Mouse (Mus musculus): ENCODE data around the gene Prrc2b. TPM values are rescaled to one million over a fixed set of nuclear protein-coding genes. Genes with fewer than 3 reads are reported as not detected.

Prrc2b gene
- total RNA-seq, 4 experiments from 2014 or later = 248 to 277 (median 262) TPM

GRCm38 (mm10) chr2:32182676-32183296, 31.9 kb downstream of the Prrc2b start:
- peak in 1 of 2 experiments; percentile 83 for DNase-seq (ENCODE audit: low spot score in 2 of 2)

DNA sequence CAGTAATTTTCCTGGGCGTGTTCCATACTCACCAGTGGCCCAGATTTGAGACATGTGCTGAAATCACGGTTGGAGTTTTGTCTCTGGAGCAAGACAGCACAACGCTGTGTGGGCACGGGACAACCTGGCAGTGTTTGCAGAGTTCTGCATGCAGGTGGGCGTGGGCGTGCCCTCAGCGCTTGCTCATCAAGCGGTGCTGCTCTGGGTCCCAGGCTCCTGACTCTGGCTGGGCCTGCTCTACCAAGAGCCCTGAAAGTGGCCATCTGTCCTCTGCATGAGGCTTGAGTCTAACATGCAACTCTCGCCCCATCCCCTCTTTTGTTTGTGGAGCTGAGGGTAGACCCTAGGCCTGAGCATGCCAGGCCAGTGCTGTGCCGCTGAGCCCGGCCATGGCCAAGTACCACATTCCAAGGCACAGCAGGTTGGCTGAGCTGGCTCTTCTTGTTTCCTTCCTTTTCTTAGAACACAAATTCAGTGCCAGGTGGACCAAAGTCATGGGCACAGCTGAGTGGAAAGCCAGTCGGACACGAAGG, 36.2 kb downstream of the Prrc2b start:
- peak; percentile 61 to 93 for DNase-seq (ENCODE audit: low spot score in 2 of 2)

DNA sequence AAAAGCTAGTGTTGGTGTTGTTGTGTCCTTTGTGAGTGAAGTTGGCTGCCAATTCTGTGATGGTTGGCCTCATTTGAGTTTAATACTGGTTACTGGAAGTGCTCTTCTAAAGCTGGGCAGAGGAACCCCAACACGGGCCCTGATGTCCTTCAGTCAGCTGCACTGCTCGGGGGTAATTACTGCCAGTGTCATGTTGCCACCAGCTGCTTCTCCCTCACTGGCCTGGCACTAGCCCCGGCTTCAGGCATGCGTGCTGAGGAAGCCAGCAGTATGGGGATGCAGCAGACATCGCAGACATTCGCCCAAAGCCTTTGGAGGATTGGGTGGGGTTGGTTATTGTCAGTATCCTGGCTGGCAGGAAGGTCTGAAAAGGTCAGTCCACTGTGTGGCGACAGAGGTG, 36.8 kb downstream of the Prrc2b start:
- no peak for DNase-seq (ENCODE audit: low spot score in 2 of 2)

DNA sequence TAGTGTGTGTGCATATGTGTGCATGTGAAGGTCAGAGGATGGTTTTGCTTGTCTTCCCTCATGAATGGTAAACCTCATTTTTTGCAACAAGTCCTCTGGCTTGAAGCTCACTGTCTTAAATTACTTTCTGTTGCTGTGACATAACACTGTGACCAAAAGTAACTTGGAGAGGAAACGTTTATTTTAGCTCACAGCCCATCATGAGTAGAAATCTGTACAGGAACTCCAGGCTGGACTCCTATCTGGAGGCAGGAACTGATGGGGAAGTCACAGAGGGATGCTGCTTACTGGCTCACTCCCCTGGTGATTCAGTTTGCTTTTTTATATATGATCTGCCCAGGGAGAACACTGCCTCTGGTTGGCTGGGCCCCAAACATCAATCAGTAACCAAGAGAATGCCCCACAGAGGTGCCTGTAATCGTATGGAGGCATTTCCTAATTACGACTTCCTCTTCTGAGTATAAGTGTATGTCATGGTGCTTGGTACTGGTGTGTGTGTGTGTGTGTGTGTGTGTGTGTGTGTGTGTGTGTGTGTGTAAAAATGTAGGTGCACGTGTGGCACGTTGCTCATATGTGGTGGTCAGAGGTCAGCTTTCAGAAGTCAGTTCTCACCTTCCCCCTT, 38.3 kb downstream of the Prrc2b start:
- no peak for DNase-seq (ENCODE audit: low spot score in 2 of 2)

DNA sequence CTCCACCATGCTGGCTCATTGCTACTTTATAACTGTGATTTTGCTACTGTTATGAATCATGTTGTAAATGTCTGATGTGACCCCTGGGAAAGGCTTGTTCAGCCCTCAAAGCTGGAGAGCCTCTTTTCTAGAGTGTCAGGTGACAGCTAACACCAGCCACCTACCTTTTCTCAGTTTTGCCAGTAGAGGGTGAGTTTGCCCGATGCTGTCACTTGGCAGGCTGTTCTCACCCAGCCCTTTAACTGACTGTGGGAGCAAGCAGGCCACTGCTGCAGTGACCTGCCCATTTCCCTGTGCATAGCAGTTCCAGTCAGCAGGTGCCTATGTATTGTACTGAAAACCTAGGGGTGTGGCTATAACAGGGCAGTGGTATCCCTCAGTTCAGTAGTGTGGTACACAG, 39.7 kb downstream of the Prrc2b start:
- DNase-seq (ENCODE audit: low spot score in 2 of 2) = no peak

GRCm38 (mm10) chr2:32191872-32192507, 41.1 kb downstream of the Prrc2b start:
- no peak for DNase-seq (ENCODE audit: low spot score in 2 of 2)

DNA sequence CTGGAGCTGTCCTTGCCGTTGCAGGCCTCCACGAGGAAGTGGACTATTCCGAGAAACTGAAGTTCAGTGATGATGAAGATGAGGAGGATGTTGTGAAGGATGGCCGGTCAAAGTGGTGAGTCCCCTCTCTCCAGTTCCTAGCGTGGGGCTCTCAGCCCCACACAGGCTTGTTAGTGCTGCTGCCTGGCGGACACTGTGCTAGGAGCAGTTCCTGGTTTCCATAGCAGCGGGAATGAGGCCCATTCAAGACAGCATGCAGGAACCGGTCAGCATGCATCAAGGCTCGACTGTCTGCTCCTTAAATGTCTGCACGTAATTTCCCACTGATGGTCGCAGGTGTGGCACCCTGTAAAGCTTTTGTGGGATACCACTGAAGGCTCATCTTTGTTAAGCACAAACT, 48.1 kb downstream of the Prrc2b start:
- no peak for DNase-seq (ENCODE audit: low spot score in 2 of 2)

GRCm38 (mm10) chr2:32200033-32200432, 49.2 kb downstream of the Prrc2b start:
- DNase-seq (ENCODE audit: low spot score in 2 of 2) = no peak

GRCm38 (mm10) chr2:32200712-32201111, 49.8 kb downstream of the Prrc2b start:
- DNase-seq (ENCODE audit: low spot score in 2 of 2) = no peak

DNA sequence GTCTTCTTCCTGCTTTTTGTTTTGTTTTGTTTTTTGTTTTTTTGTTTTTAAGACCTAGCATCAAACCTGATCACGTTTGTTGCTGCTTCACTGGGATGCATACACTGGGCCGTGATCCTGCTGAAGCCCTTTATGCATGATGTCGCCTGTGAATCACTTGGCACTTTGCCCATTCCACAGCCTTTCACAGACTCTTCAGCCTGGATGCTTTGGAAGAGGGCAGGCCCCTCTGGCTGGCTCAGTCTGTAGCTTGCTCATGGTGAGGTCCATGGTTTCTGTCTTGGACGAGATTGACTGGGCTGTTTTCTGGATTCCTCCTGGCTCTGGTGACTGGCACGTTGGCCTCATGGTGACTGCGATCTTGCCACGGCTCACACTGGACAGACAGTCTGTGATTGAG, 50.6 kb downstream of the Prrc2b start:
- no peak for DNase-seq (ENCODE audit: low spot score in 2 of 2)

DNA sequence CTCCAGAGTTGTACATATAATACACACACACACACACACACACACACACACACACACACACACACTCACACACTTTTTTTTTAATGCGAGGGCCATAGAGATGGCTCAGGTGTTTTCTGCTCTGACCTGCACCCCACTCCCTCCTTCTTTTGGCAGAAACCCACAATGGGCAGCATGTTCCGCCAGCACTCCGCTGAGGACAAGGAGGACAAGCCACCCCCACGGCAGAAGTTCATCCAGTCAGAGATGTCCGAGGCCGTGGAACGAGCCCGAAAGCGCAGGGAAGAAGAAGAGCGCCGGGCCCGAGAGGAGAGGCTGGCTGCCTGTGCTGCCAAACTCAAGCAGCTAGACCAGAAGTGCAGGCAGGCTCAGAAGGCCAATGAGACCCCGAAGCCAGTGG, 53.0 kb downstream of the Prrc2b start:
- no peak for DNase-seq (ENCODE audit: low spot score in 2 of 2)

GRCm38 (mm10) chr2:32207682-32208081, 56.8 kb downstream of the Prrc2b start:
- no peak for DNase-seq (ENCODE audit: low spot score in 2 of 2)

GRCm38 (mm10) chr2:32211689-32212088, 60.8 kb downstream of the Prrc2b start:
- no peak for DNase-seq (ENCODE audit: low spot score in 2 of 2)

DNA sequence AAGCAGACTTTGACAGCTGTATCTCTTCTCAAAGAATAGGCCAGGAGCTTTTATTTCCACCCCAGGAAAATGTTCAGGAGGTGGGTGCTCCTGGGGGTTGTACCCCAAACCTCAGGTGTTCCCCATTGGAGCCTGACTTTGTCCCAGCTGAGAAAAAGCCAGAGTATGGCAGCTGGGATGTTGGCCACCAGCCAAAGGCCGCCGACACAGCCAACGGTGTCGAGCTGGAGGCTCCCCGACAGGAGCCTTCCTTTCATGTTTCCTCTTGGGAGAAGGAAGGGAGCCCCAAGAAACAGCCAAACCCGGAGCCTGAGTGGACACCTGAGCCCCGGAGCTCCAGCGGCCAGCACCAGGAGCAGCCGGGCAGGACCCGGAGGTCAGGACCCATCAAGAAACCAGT, 62.1 kb downstream of the Prrc2b start:
- DNase-seq (ENCODE audit: low spot score in 2 of 2) = no peak

DNA sequence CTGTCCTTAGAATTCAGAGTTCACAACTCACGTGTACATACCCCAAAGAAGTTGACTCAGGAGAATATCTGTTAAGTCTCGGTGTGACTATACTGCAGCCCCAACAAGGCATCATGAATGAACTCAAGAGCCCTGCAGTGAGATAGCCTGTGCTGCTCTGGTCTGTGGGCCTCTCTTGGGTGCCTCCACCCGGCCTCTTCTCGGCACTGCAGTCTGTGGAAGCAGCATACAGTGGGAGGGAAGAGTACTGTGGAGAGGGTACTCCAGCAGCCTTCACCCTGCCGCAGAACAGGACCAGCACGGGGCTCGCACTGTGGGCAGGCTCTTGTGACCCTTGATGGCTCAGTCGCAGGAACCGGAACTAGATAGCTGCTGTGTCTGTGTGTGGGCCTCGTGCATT, 64.7 kb downstream of the Prrc2b start:
- no peak for DNase-seq (ENCODE audit: low spot score in 2 of 2)

DNA sequence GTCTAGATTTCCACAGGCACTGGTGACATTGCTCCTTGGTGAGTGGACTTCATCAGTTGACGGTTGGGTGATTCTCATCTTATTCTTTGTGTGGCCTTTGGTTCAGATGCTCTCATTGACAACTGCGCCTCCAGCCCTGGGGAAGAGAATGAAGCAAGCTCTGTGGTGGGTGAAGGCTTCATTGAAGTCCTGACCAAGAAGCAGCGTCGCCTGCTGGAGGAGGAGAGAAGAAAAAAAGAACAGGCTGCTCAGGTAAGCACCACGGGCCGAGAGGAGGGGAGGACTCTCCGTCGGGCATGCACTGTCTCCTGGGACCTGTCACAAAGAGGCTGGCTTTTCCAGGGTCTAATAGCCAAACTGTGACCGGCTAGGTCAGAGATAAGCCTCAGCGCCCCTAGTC, 65.6 kb downstream of the Prrc2b start:
- DNase-seq (ENCODE audit: low spot score in 2 of 2) = no peak

DNA sequence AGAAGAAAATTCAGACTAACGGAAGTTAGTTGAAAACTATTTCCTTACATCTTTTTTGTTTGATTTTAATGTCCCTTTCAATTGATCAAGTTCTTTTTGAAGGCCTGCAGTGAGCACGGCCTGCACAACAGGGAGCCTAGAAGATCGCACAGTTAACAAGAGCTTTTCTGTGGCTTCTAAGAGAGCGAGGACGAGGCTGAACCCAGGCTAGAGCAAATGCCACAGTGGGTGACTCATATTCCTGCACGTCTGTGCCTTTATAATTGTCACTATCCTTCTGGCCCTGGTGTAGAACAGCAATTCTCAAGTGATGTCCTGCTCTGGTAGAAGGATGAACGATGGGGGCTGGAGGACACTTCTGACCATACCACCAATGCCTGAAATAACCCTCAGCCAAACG, 66.8 kb downstream of the Prrc2b start:
- no peak for DNase-seq (ENCODE audit: low spot score in 2 of 2)

DNA sequence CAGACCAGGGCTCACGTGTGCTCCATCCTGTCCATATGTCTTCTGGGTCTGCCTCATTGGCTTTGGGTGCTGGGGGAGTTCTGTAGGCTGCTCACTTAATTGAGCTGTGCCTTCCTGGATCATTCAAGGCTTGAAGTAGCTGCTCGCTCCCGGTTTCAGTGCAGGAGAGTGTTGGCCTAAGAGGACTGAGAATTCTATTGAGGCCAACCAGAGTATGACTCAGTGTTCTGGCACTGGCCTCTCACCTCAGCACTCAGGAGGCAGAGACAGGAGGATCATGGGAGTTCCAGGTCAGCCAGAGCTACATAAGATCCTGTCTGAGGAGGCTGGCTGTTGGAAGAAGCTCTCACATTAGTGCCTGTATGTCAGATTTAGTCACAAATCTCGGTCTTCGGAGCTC, 67.2 kb downstream of the Prrc2b start:
- DNase-seq (ENCODE audit: low spot score in 2 of 2) = no peak

DNA sequence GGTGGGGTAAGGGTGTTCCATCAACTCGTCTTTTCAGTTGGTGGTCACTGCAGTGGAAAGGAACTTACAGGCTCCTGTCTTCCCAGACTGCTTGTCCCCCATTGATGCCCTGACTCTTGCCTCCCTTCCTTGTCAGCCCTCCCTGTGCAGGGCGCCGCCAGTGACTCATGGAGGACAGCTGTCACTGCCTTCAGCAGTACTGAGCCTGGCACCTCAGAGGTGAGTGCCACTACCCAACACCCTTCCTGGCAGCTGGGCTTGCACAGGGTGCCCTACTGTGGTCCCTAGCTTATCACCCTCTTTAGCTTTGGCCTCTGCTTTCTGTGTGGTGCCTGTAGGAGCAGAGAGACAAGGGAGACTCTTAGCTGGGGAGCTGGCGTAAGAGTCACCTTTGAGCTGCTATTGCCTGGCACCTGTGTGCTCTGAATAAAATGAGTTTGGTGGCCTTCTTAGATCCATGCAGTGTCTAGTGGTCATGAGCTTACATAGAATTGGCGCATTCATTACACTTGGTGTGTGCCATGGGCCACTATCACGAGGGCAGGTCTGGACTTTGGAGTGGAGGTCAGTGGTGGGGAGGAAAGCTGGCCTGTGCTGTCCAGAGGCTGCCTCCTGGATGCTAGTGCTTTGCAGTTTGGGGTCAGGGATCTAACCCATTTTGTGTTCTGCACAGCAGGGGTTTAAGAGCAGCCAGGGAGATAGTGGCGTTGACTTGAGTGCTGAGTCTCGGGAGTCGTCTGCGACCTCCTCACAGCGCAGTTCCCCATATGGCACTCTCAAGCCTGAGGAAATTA, 67.9 kb downstream of the Prrc2b start:
- no peak for DNase-seq (ENCODE audit: low spot score in 2 of 2)

GRCm38 (mm10) chr2:32219501-32219900, 68.6 kb downstream of the Prrc2b start:
- no peak for DNase-seq (ENCODE audit: low spot score in 2 of 2)

- DNase-seq (ENCODE audit: low spot score in 2 of 2) = no peak
Observed at GRCm38 (mm10) chr2:32220021-32220420, 69.1 kb downstream of the Prrc2b start.

DNA sequence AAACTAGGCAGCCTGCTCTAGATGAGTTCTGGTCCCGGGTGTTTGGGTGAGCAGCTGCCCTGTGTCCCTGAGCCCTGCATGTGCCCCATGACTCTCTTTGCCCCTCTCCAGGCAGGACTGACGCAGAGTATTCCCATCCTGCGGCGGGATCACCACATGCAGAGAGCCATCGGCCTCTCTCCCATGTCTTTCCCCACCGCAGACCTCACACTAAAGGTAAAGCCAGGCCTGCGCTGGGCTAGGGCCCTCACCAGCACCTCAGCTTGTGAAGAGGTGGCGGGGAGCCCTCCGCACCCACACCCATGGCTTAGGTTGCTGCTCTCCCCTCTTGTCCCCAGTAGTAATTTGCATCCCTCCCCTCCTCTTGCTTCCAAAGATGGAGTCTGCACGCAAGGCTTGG, 70.1 kb downstream of the Prrc2b start:
- DNase-seq (ENCODE audit: low spot score in 2 of 2) = no peak
